29 mouse cellular contexts compared by ENCODE assay signal in the genomic region with DNA sequence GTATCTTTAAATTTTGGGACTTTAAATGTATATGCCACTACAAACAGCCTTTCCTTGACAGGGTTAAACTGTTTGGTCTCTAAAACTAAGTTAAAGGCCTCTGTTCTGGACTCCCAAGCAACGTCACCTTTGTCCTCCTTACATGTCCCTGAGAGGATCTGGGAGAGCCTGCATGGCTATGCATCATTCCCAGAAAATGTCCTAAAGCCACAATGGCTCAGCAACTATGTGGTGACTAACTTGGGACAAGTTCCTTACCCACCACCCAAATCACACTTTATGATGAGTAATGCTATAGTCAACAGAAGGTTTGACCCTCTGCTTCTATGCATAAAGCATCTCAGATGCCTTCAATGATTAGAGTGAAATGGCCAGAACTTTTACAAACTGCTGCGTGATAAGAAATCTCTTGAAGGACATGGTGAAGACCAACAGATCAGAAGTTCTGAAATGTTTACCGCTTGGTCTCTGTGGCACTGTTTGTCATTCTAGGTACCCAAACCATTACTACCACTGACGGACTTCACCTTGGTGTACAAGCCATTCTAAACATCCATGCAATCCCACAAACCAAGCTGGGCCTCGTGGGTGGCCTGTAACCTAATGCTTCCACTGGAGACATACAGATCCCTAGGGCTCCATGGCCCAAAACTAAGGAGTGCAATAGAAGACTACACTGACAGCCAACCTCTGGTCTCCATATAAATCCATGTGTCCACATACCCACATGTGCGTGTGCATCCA. TPM values are rescaled to one million over a fixed set of nuclear protein-coding genes. Genes with fewer than 3 reads are reported as not detected.
DNase-seq lines count a peak whose midpoint lies in the region; TF ChIP-seq lines count a peak whose summit lies in the region.
"Had no signal": no experiment of that assay in that cellular context is flagged by ENCODE, and none has a peak within 500 bp of the region (broad histone marks: within the 10 kb centered on the region; RNA-seq: fewer than 3 reads in every experiment).

No protein-coding gene starts in this region.

- no peaks in the 10 kb centered on the region for H3K36me3 ChIP-seq in liver, adult 2 months (ENCODE audit: control insufficient read depth, insufficient read depth, low read length)
- H3K36me3 ChIP-seq: embryonic facial prominence, embryonic 13.5 days; hindbrain, embryonic 10.5 days; hindbrain, embryonic 15.5 days; midbrain, embryonic 13.5 days had no signal

- no peak overlapping the region for H3K9ac ChIP-seq in liver, adult 2 months (ENCODE audit: low read depth, low read length)
- H3K9ac ChIP-seq: embryonic facial prominence, embryonic 13.5 days; forebrain, postnatal 0 days; hindbrain, embryonic 15.5 days; midbrain, embryonic 13.5 days had no signal

- TF ChIP-seq POLR2A in liver, adult 2 months (IDR thresholded peaks at IDR 0.05; ENCODE audit: extremely low read depth, insufficient read depth, low read length), result no peak
- TF ChIP-seq POLR2A in embryonic fibroblast, embryonic 13.5 days (IDR thresholded peaks at IDR 0.05; ENCODE audit: low read depth, low read length), result no peak

- TF ChIP-seq CTCF in liver, adult 2 months (IDR thresholded peaks at IDR 0.05; ENCODE audit: low read depth, low read length), result no peak
- no peak for TF ChIP-seq CTCF in embryonic fibroblast, embryonic 13.5 days (IDR thresholded peaks at IDR 0.05; ENCODE audit: borderline replicate concordance, insufficient read depth, low read length)

- H3K27me3 ChIP-seq in liver, adult 2 months (ENCODE audit: control insufficient read depth, insufficient read depth, low read length), result no peaks in the 10 kb centered on the region
- H3K27me3 ChIP-seq: CH12.LX; embryonic facial prominence, embryonic 13.5 days; hindbrain, embryonic 15.5 days; midbrain, embryonic 13.5 days had no signal

- H3K27ac ChIP-seq in liver, adult 2 months (replicated peaks; ENCODE audit: insufficient read depth, low read depth, low read length), result no peak overlapping the region; the same call in 1 of the 2 replicates
- H3K27ac ChIP-seq in embryonic fibroblast, embryonic 13.5 days (ENCODE audit: insufficient read depth, low read length), result peak overlapping the region; percentile 90
- H3K27ac ChIP-seq: embryonic facial prominence, embryonic 13.5 days; hindbrain, embryonic 10.5 days; hindbrain, embryonic 15.5 days; macrophage; midbrain, embryonic 13.5 days; stomach, postnatal 0 days had no signal

- no peak overlapping the region for H3K4me3 ChIP-seq in liver, adult 2 months (ENCODE audit: insufficient read depth, low read depth, low read length)
- no peak overlapping the region for H3K4me3 ChIP-seq in embryonic fibroblast, embryonic 13.5 days (ENCODE audit: insufficient read depth, low read length)
- H3K4me3 ChIP-seq: embryonic facial prominence, embryonic 13.5 days; erythroblast, embryonic 14.5 days; hindbrain, embryonic 10.5 days; hindbrain, embryonic 15.5 days; midbrain, embryonic 13.5 days had no signal

- H3K79me2 ChIP-seq in liver, adult 2 months (ENCODE audit: control insufficient read depth, insufficient read depth, low read length), result peaks cover 39% of the 10 kb centered on the region

- peak; percentile 31 for DNase-seq in adrenal gland, postnatal 10 days
- no peak for DNase-seq in adrenal gland, adult 18-20 months (ENCODE audit: low spot score in 2 of 2)
- peak; percentile 64 for DNase-seq in liver, adult 2 months (ENCODE audit: extremely low read depth, low read depth, low spot score)
- DNase-seq in liver (no peak), NIH3T3 (ENCODE audit: low read depth) (peak; percentile 47)
- DNase-seq in lung, postnatal 36 days, result no peak
- no peak for DNase-seq in urinary bladder, postnatal 36 days (ENCODE audit: low spot score in 2 of 2)
- DNase-seq: B cell, adult 2 months; cerebellum, adult 11-12 months; cerebellum, adult 9-11 months; embryo, embryonic 11 days; forebrain, postnatal 0 days; gastrocnemius, postnatal 10 days; heart, postnatal 10 days; kidney, adult 11 months; kidney, postnatal 14 days; lung, adult 18-20 months; right cerebral cortex, postnatal 4 days; thymus, adult 18-20 months; thymus, postnatal 25 days had no signal

- peaks cover 32% of the 10 kb centered on the region for H3K4me1 ChIP-seq in liver, adult 2 months (ENCODE audit: control insufficient read depth, insufficient read depth, low read length)
- H3K4me1 ChIP-seq in embryonic fibroblast, embryonic 13.5 days (ENCODE audit: control insufficient read depth, insufficient read depth, low read length), result peaks cover 27% of the 10 kb centered on the region
- H3K4me1 ChIP-seq: hindbrain, embryonic 10.5 days; hindbrain, embryonic 15.5 days had no signal

- 74% methylated on average over 6 of the region's 6 CpGs for WGBS in liver, adult 2 months

RNA-seq across cellular contexts. Expression of a gene that starts 11.9 kb away (rescaled TPM):
- total RNA-seq in adrenal gland, postnatal 10 days (2021), result 100 to 1,000 TPM; 106 to 124 TPM
- 100 to 1,000 TPM; 271 to 319 TPM for total RNA-seq in adrenal gland, adult 18-20 months (2021)
- 13.6 and 16.0 TPM in 2 replicates for total RNA-seq in liver, adult 2 months (2014; rRNA removed)
- polyA plus RNA-seq in liver, adult 2 months (2012; rRNA removed), result 9.4 and 10.0 TPM in 2 replicates
- polyA plus RNA-seq in embryonic fibroblast, embryonic 13.5 days (2011; ENCODE audit: insufficient read length, low read depth, missing spikeins), result 15.0 and 25.5 TPM in 2 replicates
- polyA plus RNA-seq: erythroblast, embryonic 14.5 days had no signal

Comparison
In these comparisons a context has a peak if more than half of its experiments do, and no peak if none do; other contexts are left out.
1. DNase-seq: peak in adrenal gland, postnatal 10 days (single experiment), liver, adult 2 months (single experiment) and NIH3T3 (single experiment); none in adrenal gland, adult 18-20 months (0 of 2), liver (single experiment), lung, postnatal 36 days (single experiment) and urinary bladder, postnatal 36 days (0 of 2).